Mouse (Mus musculus) thymus, postnatal 0 days (tissue): ENCODE measurements around the gene Cog2. TPM values are rescaled to one million over a fixed set of nuclear protein-coding genes. Genes with fewer than 3 reads are reported as not detected.

Experiments
- DNase-seq: peaks from one replicate; pipeline ENCODE4 v3.0.0-alpha.2; 2015; ENCODE audit warnings: low spot score
- polyA plus RNA-seq: library from polyadenylated mRNA; unstranded; fragments of >200 nt; fragmentation: Nextera tagmentation; extraction: Ambion mirVana; gene quantifications from 2 replicates; pipeline ENCODE4 v1.2.1, GENCODE M21; 2015

Cog2 gene
- polyA plus RNA-seq, 1 experiment from 2014 or later = 40.5 TPM

- no peak for DNase-seq
Measured at GRCm38 (mm10) chr8:124516525-124516924, 4.0 kb upstream of the Cog2 start.

- DNase-seq = no peak
Measured at GRCm38 (mm10) chr8:124517142-124517541, 3.4 kb upstream of the Cog2 start.

- DNase-seq = no peak
Measured at GRCm38 (mm10) chr8:124521946-124522345, 1.4 kb downstream of the Cog2 start.

GRCm38 (mm10) chr8:124526261-124526660 is 5.7 kb downstream of the Cog2 start:
- DNase-seq = no peak

GRCm38 (mm10) chr8:124530076-124530475 is 9.5 kb downstream of the Cog2 start:
- DNase-seq = no peak

GRCm38 (mm10) chr8:124530556-124530955 is 10.0 kb downstream of the Cog2 start:
- DNase-seq = no peak

GRCm38 (mm10) chr8:124530996-124531395 is 10.4 kb downstream of the Cog2 start:
- no peak for DNase-seq

- no peak for DNase-seq
Measured at GRCm38 (mm10) chr8:124532626-124533025, 12.1 kb downstream of the Cog2 start.

- DNase-seq = no peak
Measured at GRCm38 (mm10) chr8:124535451-124535850, 14.9 kb downstream of the Cog2 start.

GRCm38 (mm10) chr8:124540906-124541305 is 20.3 kb downstream of the Cog2 start:
- no peak for DNase-seq

GRCm38 (mm10) chr8:124542001-124542400 is 21.4 kb downstream of the Cog2 start:
- no peak for DNase-seq

- DNase-seq = no peak
Measured at GRCm38 (mm10) chr8:124543272-124543671, 22.7 kb downstream of the Cog2 start.

- DNase-seq = no peak
Measured at GRCm38 (mm10) chr8:124546371-124546770, 25.8 kb downstream of the Cog2 start.

GRCm38 (mm10) chr8:124546815-124547214 is 26.2 kb downstream of the Cog2 start:
- DNase-seq = no peak

- no peak for DNase-seq
Measured at GRCm38 (mm10) chr8:124547269-124547668, 26.7 kb downstream of the Cog2 start.

- no peak for DNase-seq
Measured at GRCm38 (mm10) chr8:124548187-124548586, 27.6 kb downstream of the Cog2 start.

GRCm38 (mm10) chr8:124551011-124551661 is 30.6 kb downstream of the Cog2 start:
- DNase-seq = no peak

GRCm38 (mm10) chr8:124555113-124555750 is 34.7 kb downstream of the Cog2 start:
- no peak for DNase-seq

- no peak for DNase-seq
Measured at GRCm38 (mm10) chr8:124556164-124556563, 35.6 kb downstream of the Cog2 start.

- DNase-seq = no peak
Measured at GRCm38 (mm10) chr8:124556658-124557057, 36.1 kb downstream of the Cog2 start.

- no peak for DNase-seq
Measured at GRCm38 (mm10) chr8:124557476-124557875, 36.9 kb downstream of the Cog2 start.

- DNase-seq = no peak
Measured at GRCm38 (mm10) chr8:124567126-124567525, 46.6 kb downstream of the Cog2 start.

GRCm38 (mm10) chr8:124567584-124567983 is 47.0 kb downstream of the Cog2 start:
- no peak for DNase-seq
